Mouse (Mus musculus) lung, adult 10 weeks (tissue): ENCODE measurements around the gene Lman1l. TPM values are rescaled to one million over a fixed set of nuclear protein-coding genes. Genes with fewer than 3 reads are reported as not detected.

ENCODE experiments used
- polyA plus RNA-seq: library from polyadenylated mRNA; stranded (reverse); fragments of 350-450 nt; fragmentation: Illumina TruSeq; extraction: RNeasy Lipid Tissue Mini Kit (QIAGEN cat#74804); gene quantifications from one replicate; pipeline ENCODE4 v1.2.3, GENCODE M21; 2014; ENCODE audit warnings: low read depth, low replicate concordance; ENCODE audit not compliant: insufficient read depth

The Lman1l gene
- polyA plus RNA-seq: not detected

DNA sequence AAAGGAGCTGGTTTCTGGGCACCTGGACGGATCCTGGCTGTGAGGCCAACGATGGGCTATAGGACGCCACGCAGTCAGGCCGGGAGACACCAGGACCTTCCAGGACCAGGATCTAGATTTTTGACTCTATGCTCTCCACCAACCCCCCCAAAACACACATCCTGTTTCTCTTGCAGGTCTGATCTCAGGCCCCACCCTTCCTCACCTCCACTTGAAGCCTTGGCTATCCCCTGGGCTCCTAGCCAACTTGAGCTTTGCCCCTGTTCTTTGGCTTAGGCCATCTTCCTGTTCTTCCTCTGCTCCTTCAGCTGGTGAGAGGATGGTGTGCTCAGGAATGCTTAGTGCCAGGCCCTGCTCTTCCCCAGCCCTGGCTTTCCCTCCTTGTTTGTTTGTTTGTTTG is at the start of gene Lman1l:
Gene Lman1l (minus strand): TSS at position 101 of the 400 bp plus-strand sequence.

DNA sequence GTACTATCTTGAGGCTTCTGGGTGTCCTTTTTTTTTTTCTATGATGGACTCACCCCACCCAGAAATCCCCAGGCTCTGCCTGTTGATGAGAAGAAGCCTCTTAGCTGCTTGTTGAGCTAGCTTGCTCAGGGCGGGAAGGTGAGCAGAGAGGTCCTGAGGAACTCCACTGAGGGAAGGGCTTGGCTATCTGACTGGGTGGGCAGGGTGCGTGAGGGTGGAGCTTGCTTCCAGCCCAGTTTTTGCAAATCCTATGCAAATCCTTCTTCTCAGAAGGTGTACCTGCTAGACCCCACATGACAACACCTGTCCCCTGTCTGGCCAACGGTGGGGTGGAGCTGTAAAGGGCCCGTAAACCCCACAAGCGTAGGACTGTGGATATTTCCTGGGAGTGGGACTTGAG is 32.7 kb upstream of the Lman1l start, which contains the start of gene Csk:
Gene Csk (minus strand): TSS at position 349 of the 400 bp plus-strand sequence.

DNA sequence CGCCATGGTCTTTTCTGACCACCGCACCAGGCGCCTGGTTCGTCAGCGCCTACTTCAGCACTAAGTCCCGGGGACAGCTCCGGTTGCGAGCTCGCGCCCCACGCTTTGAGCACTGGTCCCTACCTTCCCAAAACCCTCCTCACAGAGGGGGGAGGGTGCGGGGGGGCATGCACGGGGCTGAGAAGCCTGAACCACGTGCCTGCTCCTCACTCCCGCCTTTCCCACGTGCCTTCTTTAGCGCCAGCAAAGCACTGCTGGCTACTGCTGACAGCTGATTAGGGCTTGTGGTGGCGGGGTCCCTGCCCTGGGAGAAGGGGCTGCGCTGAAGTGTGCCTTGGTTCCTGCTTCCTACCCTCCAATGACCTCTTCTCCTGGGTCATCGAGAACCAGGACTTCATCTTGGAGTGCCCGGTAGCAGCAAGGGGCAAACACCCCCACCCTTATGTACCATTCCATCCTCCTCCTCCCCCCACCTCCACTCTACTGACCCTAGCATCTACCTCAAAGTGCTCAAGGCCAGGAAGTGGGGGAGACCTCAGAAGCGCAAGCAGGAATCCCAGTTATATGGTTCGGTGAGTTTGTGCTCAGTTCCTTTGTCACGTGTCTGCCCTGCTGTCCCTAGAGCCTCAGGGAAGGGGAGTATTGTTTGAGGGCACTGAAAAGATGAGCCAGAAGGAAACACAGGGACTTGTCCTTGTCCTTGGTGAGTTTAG is 14.3 kb downstream of the Lman1l start, which contains the start of gene Cplx3:
Gene Cplx3 (minus strand): TSS at position 143 of the 713 bp plus-strand sequence.

DNA sequence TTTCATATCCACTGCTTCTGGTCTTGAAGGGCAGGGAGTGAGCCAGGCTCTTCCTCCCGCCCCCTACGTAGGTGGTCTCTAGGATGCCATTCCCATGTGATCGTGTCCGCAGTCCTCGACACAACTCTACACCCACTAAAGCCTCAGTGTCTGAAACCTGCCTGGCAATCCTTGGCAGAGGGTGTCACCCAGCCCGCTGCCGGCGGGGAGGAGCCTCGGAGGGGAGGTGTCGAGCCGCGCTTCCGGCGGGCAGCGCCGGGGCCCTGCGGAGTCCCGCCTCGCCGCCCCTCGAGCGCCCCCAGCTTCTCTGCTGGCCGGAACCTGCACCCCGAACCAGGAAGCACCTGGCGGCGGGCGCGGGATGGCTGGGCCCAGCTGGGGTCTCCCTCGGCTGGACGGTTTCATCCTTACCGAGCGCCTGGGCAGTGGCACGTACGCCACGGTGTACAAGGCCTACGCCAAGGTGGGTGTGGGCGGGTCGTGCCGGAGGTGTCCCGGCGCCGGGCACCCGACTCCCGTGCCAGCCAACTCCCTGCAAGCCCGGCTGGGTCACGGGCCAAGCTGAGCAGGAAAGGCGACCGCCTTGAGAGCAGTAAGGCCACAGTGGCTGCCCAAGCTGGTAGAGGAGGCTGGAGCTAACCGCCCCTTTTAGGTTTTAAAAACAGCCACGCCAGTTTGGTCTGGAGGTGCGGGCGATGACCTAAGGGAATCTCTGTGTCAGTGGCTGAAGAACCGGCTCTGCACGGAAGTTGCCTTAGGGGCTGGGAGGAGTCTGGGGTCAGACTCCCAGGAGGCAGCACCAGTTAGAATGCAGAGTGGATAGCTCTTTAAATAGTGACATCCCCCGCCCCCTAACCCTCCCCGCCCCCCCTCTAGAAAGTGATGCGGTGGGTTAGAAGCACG is 31.1 kb downstream of the Lman1l start, which contains the start of gene Ulk3:
Gene Ulk3 (plus strand): TSS at position 229 of the 903 bp plus-strand sequence.

DNA sequence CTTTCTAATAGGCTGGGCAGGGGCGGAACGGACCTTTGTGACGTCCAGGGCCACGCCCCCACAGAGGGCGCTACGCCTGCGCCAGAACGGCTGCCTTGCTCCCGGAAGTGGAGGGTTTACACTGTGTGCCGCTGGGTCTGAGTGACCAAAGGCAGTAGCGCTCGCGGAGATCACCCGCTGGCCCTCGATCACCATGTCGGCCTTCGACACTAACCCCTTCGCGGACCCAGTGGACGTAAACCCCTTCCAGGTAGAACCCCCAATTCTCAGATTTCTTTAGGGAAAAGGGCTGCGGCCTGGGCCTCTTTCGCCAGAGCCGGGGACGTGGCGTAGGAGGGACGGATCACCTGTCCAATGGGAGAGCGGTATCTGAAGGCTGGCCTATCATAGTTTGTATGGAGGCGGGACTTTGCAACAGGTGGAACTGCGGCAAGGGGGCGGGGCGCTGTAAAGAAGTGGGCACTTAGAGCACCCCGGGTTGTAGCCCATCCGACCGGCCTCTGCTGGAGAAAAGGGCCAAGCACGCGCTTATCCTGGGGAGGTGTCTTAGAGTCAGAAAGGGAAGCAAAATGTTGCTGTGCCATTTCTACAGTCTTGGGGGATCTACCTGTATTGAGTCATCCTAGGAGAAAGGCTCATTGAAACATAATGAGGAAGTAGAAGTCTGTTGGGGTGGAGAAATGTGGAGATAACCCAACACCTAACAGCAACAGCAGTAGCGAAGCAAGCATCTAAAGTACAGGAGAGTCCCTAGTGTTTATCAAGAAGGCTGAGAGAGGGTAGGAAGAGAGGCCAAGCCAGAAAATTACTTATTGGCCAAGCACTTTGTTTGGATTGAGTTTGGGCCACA is 59.5 kb downstream of the Lman1l start, which contains the start of gene Scamp2:
Gene Scamp2 (plus strand): TSS at position 83 of the 850 bp plus-strand sequence.

Other genes starting within 250 kb of the Lman1l start
- 17.6 TPM for gene Ppcdc, start 180.7 kb downstream of the Lman1l start, polyA plus RNA-seq
- gene Scamp5, start 152.7 kb downstream of the Lman1l start, polyA plus RNA-seq: 3.3 TPM
- 0.50 TPM for gene Rpp25, start 116.7 kb downstream of the Lman1l start, polyA plus RNA-seq
- gene Cox5a, start 99.5 kb downstream of the Lman1l start, polyA plus RNA-seq: 258 TPM
- gene Fam219b, start 83.2 kb downstream of the Lman1l start, polyA plus RNA-seq: 13.3 TPM
- gene Mpi, start 68.0 kb downstream of the Lman1l start, polyA plus RNA-seq: 13.2 TPM
- gene Scamp2, start 59.8 kb downstream of the Lman1l start, polyA plus RNA-seq: 34.8 TPM
- 5.4 TPM for gene Ulk3, start 31.3 kb downstream of the Lman1l start, polyA plus RNA-seq
- gene Cplx3, start 14.5 kb downstream of the Lman1l start, polyA plus RNA-seq: not detected
- 58.2 TPM for gene Csk, start 32.9 kb upstream of the Lman1l start, polyA plus RNA-seq
- not detected for gene Cyp1a2, start 62.9 kb upstream of the Lman1l start, polyA plus RNA-seq
- 7.8 TPM for gene Cyp1a1, start 67.2 kb upstream of the Lman1l start, polyA plus RNA-seq
- gene Edc3, start 87.8 kb upstream of the Lman1l start, polyA plus RNA-seq: 9.5 TPM
- 55.9 TPM for gene Clk3, start 145.1 kb upstream of the Lman1l start, polyA plus RNA-seq
- gene Arid3b, start 216.0 kb upstream of the Lman1l start, polyA plus RNA-seq: 4.1 TPM